Mouse (Mus musculus) heart, adult 2 months (tissue): ENCODE measurements around the gene Lpar2. TPM values are rescaled to one million over a fixed set of nuclear protein-coding genes. Genes with fewer than 3 reads are reported as not detected.
A peak's percentile ranks its signal among the peaks of the same experiment; 100 is the strongest.

ENCODE experiments used
- DNase-seq, 2 experiments: peaks; one replicate each; pipeline ENCODE4 v3.0.0; 2021
- H3K27ac ChIP-seq: fragments of 200-600 bp; 2 replicates; pipeline ENCODE4 v1.8.1; 2022
- H3K27me3 ChIP-seq: fragments of 200-500 bp; 2 replicates; pipeline ENCODE4 v1.6.1; 2012; ENCODE audit warnings: mild to moderate bottlenecking, low read length, inconsistent platforms, mixed read lengths; ENCODE audit not compliant: control insufficient read depth, insufficient read depth
- H3K36me3 ChIP-seq: fragments of 200-500 bp; 2 replicates; pipeline ENCODE4 v1.6.1; 2012; ENCODE audit warnings: low read length, inconsistent platforms; ENCODE audit not compliant: control insufficient read depth, insufficient read depth
- H3K4me1 ChIP-seq: fragments of 200-500 bp; 2 replicates; pipeline ENCODE4 v1.6.1; 2011; ENCODE audit warnings: low read length; ENCODE audit not compliant: control insufficient read depth, insufficient read depth
- H3K4me3 ChIP-seq: fragments of 200-600 bp; 2 replicates; pipeline ENCODE4 v1.8.1; 2022
- H3K79me2 ChIP-seq: fragments of 200-500 bp; replicated peaks from 2 replicates; pipeline ENCODE4 v1.6.1; 2012; ENCODE audit warnings: mild to moderate bottlenecking, inconsistent platforms, low read length, moderate library complexity, mixed read lengths; ENCODE audit not compliant: control insufficient read depth, insufficient read depth
- H3K9ac ChIP-seq: fragments of 200-500 bp; 2 replicates; pipeline ENCODE4 v1.6.1; 2012; ENCODE audit warnings: low read depth, mild to moderate bottlenecking, control low read depth, inconsistent platforms, low read length, mixed read lengths
- CTCF ChIP-seq: fragments of 200-600 bp; IDR thresholded peaks from 2 replicates; pipeline ENCODE4 v1.8.1; 2022; ENCODE audit warnings: antibody characterized with exemption, mild to moderate bottlenecking, moderate library complexity
- EP300 ChIP-seq: fragments of 200-500 bp; IDR thresholded peaks from 2 replicates; pipeline ENCODE4 v1.6.1; 2011; ENCODE audit warnings: low read depth, low read length, control low read depth; ENCODE audit not compliant: insufficient read depth
- POLR2A ChIP-seq: fragments of 200-500 bp; IDR thresholded peaks from 2 replicates; pipeline ENCODE4 v1.6.1; 2011; ENCODE audit warnings: mild to moderate bottlenecking, low read depth, low read length, control low read depth; ENCODE audit not compliant: insufficient read depth
- WGBS: fragments of 180-500 bp; shearing (Covaris S2); methylation state at CpG from one replicate; pipeline ENCODE4 v1.1.7; 2018; 5-methylcytosine and 5-hydroxymethylcytosine counted together
- intact Hi-C: fragments of 180-260 bp; cut with DNase I; formaldehyde crosslinking; loops from one replicate; pipeline ENCODE4 v1.15.1; 2025
- polyA plus RNA-seq: library from polyadenylated mRNA; depleted of rRNA; stranded (reverse); fragments of >200 nt; gene quantifications from 2 replicates; pipeline ENCODE4 v1.2.3, GENCODE M21; 2012
- total RNA-seq, 2 experiments: library from RNA; stranded (reverse); gene quantifications; 2 replicates each; pipeline ENCODE4 v1.2.3; 2021

Lpar2 gene
- total and polyA plus RNA-seq, 3 experiments: 0.18 to 0.53 (median 0.25) TPM

DNA sequence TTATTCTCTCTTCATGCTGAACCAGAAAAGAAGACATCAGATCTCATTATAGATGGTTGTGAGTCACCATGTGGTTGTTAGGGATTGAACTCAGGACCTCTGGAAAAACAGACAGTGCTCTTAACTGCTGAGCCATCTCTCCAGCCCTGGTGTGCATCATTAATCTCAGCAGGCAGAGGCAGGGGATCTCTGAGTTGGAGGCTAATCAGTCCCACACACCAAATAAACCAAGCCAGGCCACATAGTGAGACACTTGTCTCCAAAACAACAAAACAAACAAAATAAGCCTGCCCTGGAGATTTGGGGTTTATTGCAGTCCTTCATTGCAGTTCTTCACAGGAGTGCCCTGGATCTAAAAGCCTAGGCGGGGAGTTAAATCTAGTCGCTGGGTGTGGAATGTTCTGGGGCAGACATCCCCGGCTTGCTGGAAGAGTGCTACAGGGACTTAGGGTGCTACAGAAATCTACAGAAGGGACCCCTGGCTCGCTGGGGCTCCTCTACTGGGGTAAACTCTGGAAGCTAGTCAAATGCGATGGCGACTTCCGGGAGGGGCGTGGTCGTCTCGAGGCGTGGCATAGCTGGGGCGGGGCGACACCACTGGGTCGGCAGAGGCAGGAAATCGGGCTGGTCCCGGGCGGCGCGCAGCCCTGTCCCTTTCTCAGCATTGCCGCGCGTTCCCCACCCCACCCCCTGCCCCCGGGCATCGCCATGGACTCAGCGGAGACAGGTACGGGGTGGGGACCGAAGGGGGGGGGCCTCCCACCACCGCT, 13.9 kb upstream of the Lpar2 start, which contains the start of gene Gmip:
Gmip (plus strand) TSS at position 586 of the 770 bp plus-strand sequence.
- peaks cover 2% of the 10 kb centered on the region for H3K4me1 ChIP-seq
- no peaks in the 10 kb centered on the region for H3K79me2 ChIP-seq
- TF ChIP-seq EP300 (0 out of 2 replicates have a peak, but pooled peaks have one; percentile 24), CTCF (no peak), POLR2A (peak; percentile 60)
- H3K9ac ChIP-seq: peak within 1 kb of the TSS; percentile 41
- H3K27ac ChIP-seq: peak within 1 kb of the TSS; percentile 31; the same call in 1 of the 2 replicates
- DNase-seq: peak; percentile 88
- intact Hi-C loops: no loop called here
- H3K27me3 ChIP-seq: no peaks in the 10 kb centered on the region
- peak within 1 kb of the TSS; percentile 54 for H3K4me3 ChIP-seq
- WGBS: 10% methylated on average over 24 of the region's 28 CpGs
- H3K36me3 ChIP-seq: no peaks in the 10 kb centered on the region

DNA sequence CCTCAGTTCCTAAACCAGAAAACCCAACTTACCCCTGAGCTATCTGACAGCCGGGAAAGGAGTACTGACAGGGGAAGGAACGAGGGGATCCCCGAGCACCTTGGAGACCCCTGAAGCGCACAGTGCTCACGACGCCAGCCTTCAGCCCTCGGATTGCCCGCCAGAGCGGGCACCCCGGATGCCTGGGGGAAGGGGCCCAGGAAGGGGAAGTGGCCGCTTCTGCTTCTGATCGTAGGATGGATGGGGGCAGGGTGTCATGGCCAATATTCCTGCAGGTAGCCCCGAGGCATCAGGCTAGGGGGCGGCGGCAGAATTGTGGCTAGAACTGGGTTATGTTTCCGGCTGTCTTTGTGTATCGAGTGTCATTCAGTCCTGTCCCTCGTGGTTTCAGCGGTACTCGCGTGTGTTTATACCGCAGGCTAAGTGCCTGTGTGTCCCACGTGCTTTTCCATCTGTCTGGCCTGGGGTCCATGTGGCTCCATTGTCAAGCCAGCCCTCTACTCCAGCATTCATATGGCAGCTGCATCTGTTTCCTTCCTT, 13.3 kb upstream of the Lpar2 start:
- Histone ChIP-seq H3K9ac (peak overlapping the region; percentile 41), H3K27me3 (no peaks in the 10 kb centered on the region), H3K79me2 (no peaks in the 10 kb centered on the region), H3K36me3 (no peaks in the 10 kb centered on the region), H3K27ac (peak overlapping the region; percentile 31; the same call in 1 of the 2 replicates), H3K4me3 (peak overlapping the region; percentile 54), H3K4me1 (peaks cover 2% of the 10 kb centered on the region)
- peak in 1 of 2 experiments; percentile 47 for DNase-seq
- intact Hi-C loops: no loop called here
- TF ChIP-seq CTCF (no peak), EP300 (no peak), POLR2A (no peak)
- WGBS: 1% methylated on average over 23 of the region's 23 CpGs

- no peak overlapping the region for H3K27ac ChIP-seq
- intact Hi-C loops: no loop called here
- TF ChIP-seq POLR2A (no peak), EP300 (no peak), CTCF (no peak)
- no peak for DNase-seq
- no peak overlapping the region for H3K4me3 ChIP-seq
- H3K36me3 ChIP-seq: no peaks in the 10 kb centered on the region
- H3K4me1 ChIP-seq: peaks cover 2% of the 10 kb centered on the region
- no peak overlapping the region for H3K9ac ChIP-seq
- H3K79me2 ChIP-seq: no peaks in the 10 kb centered on the region
- 56% methylated on average over 3 of the region's 3 CpGs for WGBS
- no peaks in the 10 kb centered on the region for H3K27me3 ChIP-seq
These were observed 12.4 kb upstream of the Lpar2 start for GRCm38 (mm10) chr8:69809820-69810219.

GRCm38 (mm10) chr8:69814881-69815280, 7.3 kb upstream of the Lpar2 start:
- no peaks in the 10 kb centered on the region for H3K4me1 ChIP-seq
- H3K9ac ChIP-seq: no peak overlapping the region
- H3K79me2 ChIP-seq: no peaks in the 10 kb centered on the region
- WGBS: 95% methylated on average over 2 of the region's 2 CpGs
- no peaks in the 10 kb centered on the region for H3K36me3 ChIP-seq
- intact Hi-C loops: no loop called here
- TF ChIP-seq EP300 (no peak), POLR2A (no peak), CTCF (no peak)
- no peak overlapping the region for H3K4me3 ChIP-seq
- no peak for DNase-seq
- no peaks in the 10 kb centered on the region for H3K27me3 ChIP-seq
- no peak overlapping the region for H3K27ac ChIP-seq

DNA sequence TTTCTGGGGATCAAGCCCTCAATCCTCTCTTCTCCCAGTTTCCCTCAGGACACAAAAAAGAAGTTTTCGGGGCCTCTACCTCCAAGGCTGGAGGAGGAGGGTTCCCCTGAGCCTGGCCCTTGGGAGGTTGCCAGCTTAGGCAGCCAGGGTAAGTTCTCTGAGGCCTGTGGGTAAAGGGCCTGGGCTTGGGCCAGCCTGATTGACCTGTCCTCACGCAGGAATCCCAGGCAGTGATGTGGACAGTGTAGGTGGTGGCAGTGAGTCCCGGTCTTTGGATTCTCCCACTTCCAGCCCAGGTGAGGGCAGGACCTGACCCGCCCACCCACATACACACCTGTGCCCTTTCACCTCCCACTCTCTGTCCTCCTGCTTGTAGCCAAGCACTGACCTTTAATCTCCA, 6.8 kb upstream of the Lpar2 start:
- Histone ChIP-seq H3K4me3 (no peak overlapping the region), H3K9ac (no peak overlapping the region), H3K4me1 (no peaks in the 10 kb centered on the region), H3K79me2 (no peaks in the 10 kb centered on the region), H3K27me3 (no peaks in the 10 kb centered on the region), H3K27ac (no peak overlapping the region), H3K36me3 (no peaks in the 10 kb centered on the region)
- no peak for DNase-seq
- intact Hi-C loops: no loop called here
- TF ChIP-seq CTCF (no peak), EP300 (no peak)
- 89% methylated on average over 4 of the region's 4 CpGs for WGBS

DNA sequence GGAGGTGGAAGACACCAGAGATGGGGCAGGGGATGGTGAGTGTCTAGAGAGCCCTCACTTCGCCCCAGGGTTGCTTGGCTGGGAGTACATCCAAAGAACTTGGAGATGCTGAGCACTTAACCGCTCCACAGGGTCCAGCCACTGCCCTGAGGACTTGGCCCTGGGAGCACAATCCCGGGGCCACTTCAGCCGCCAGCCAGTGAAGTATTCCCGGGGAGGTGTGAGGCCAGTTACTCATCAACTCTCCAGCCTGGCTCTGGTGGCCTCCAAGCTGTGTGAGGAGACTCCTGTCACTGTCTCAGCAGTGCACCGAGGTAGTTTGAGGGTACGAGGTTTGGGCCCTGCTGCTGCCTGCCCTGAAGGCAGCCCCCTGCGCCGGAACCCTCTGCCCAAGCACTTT, 1.8 kb upstream of the Lpar2 start:
- no peak for DNase-seq
- peaks cover 2% of the 10 kb centered on the region; the same call in 1 of the 2 replicates for H3K4me1 ChIP-seq
- no peak overlapping the region for H3K4me3 ChIP-seq
- H3K79me2 ChIP-seq: no peaks in the 10 kb centered on the region
- H3K27me3 ChIP-seq: no peaks in the 10 kb centered on the region
- H3K36me3 ChIP-seq: no peaks in the 10 kb centered on the region
- no peak for TF ChIP-seq EP300
- H3K9ac ChIP-seq: no peak overlapping the region
- 75% methylated on average over 9 of the region's 9 CpGs for WGBS
- intact Hi-C loops: no loop called here
- H3K27ac ChIP-seq: no peak overlapping the region
